Mouse (Mus musculus): Measurements from ENCODE around the gene AC124502.3.

DNA sequence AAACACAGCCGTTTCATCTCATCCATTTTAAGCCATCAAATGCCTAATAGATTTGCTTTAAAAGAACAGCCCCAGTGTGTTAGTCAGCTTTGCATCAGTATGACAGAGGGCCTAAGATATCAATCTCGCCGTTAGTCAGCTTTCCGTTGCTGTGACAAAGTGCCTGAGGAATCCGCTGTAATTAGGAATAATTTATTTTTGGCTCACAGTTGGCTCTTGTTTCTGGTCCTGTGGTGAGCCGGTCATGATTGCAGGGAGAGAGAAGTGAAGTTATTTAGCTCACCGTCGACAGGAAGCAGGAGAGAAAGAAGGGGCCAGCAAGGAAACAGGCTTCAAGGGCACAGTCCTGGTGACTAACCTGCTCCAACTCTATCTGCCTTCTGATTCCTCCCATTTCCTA, 25.6 kb upstream of the AC124502.3 start:
- TF ChIP-seq CTCF (IDR thresholded peaks at IDR 0.05; ENCODE audit: low read depth, low read length) (no peak), POLR2A (IDR thresholded peaks at IDR 0.05; ENCODE audit: extremely low read depth, insufficient read depth, low read length) (no peak)

Data from liver, adult 2 months (tissue).